8 mouse cellular contexts compared by ENCODE assay signal in the genomic region with DNA sequence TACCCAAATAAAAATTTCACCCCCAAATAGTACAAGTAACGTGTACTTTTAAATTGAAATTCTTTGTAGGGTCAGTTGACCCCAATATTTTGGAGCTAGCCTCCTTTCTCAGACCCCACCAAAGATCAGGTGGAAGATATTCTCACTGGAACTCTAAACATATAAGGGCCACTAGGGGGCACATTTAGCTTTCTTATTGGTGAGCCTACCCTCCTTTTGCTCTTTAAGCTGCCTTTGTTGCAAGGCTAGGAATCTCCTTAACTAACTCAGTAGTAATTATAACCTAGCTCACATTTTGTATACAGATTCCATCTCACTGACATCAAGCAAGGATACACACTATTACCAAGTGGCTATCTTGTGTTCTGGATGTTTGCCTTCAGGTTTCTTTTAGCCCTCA.
DNase-seq lines count a peak whose midpoint lies in the region; ATAC-seq and TF ChIP-seq lines count a peak whose summit lies in the region.

No protein-coding gene starts in this region.

- no peaks in the 10 kb centered on the region for H3K27me3 ChIP-seq in heart, adult 2 months (ENCODE audit: control insufficient read depth, insufficient read depth, low read length)
- H3K27me3 ChIP-seq in heart, embryonic 11.5 days (ENCODE audit: control insufficient read depth, insufficient read depth, low read length) = no peaks in the 10 kb centered on the region

- no peaks in the 10 kb centered on the region for H3K4me1 ChIP-seq in heart, adult 2 months (ENCODE audit: control insufficient read depth, insufficient read depth, low read length)
- H3K4me1 ChIP-seq in heart, embryonic 11.5 days (ENCODE audit: control insufficient read depth, insufficient read depth, low read length) = no peaks in the 10 kb centered on the region

- TF ChIP-seq POLR2A in heart, adult 2 months (IDR thresholded peaks at IDR 0.05; ENCODE audit: insufficient read depth, low read depth, low read length) = no peak

- H3K9me3 ChIP-seq in heart, embryonic 11.5 days (replicated peaks; ENCODE audit: control insufficient read depth, low read length) = no peaks in the 10 kb centered on the region

- TF ChIP-seq EP300 in heart, adult 2 months (IDR thresholded peaks at IDR 0.05; ENCODE audit: insufficient read depth, low read depth, low read length) = no peak

- H3K4me2 ChIP-seq in heart, embryonic 11.5 days = no peak overlapping the region

- H3K4me3 ChIP-seq in heart, adult 2 months = no peak overlapping the region
- no peak overlapping the region for H3K4me3 ChIP-seq in heart, embryonic 11.5 days (ENCODE audit: low read depth, low read length)

- no peaks in the 10 kb centered on the region for H3K79me2 ChIP-seq in heart, adult 2 months (replicated peaks; ENCODE audit: control insufficient read depth, insufficient read depth, low read length)

- no peak for DNase-seq in heart, adult 2 months
- peak; percentile 37 for DNase-seq in A20 (ENCODE audit: low read depth, low spot score)
- peak; percentile 8 for DNase-seq in kidney, postnatal 10 days
- DNase-seq in retina, embryonic 14.5 days (ENCODE audit: low spot score) = peak; percentile 74
- no peak for DNase-seq in testis, postnatal 10 days (ENCODE audit: low spot score)
- no peak for DNase-seq in urinary bladder, postnatal 4 days (ENCODE audit: low spot score in 2 of 2)

- peak; percentile 74 for TF ChIP-seq CTCF in heart, adult 2 months (IDR thresholded peaks at IDR 0.05)

- no peak for ATAC-seq in heart, embryonic 11.5 days (replicated peaks; ENCODE audit: insufficient number of reproducible peaks, low FRiP score, low TSS enrichment)
- peak; percentile 84 for ATAC-seq in common myeloid progenitor, adult 5-6 weeks (replicated peaks; ENCODE audit: low read depth, poor library complexity, severe bottlenecking)

- no peaks in the 10 kb centered on the region for H3K36me3 ChIP-seq in heart, adult 2 months (ENCODE audit: control insufficient read depth, insufficient read depth, low read length)
- H3K36me3 ChIP-seq in heart, embryonic 11.5 days (ENCODE audit: control insufficient read depth, insufficient read depth, low read length) = no peaks in the 10 kb centered on the region

- no peak overlapping the region for H3K27ac ChIP-seq in heart, adult 2 months
- H3K27ac ChIP-seq in heart, embryonic 11.5 days (ENCODE audit: low read depth, low read length) = no peak overlapping the region

- intact Hi-C loops in heart, adult 2 months (cut with DNase I) = loop anchor here (5.0 kb wide), 1 partner anchor 625 kb away; a partner anchor contains a TSS

- WGBS in heart, adult 2 months = 16% methylated on average over 1 of the region's 1 CpGs
- WGBS in heart, embryonic 11.5 days (ENCODE audit: insufficient replicate concordance) = 17% methylated on average over 1 of the region's 1 CpGs

- H3K9ac ChIP-seq in heart, adult 2 months (ENCODE audit: low read depth, low read length) = no peak overlapping the region
- no peak overlapping the region for H3K9ac ChIP-seq in heart, embryonic 11.5 days (ENCODE audit: low read depth, low read length)

Comparison
In these comparisons a context has a peak if more than half of its experiments do, and no peak if none do; other contexts are left out.
1. DNase-seq: peak in A20 (single experiment), kidney, postnatal 10 days (single experiment) and retina, embryonic 14.5 days (single experiment); none in heart, adult 2 months (0 of 2), testis, postnatal 10 days (single experiment) and urinary bladder, postnatal 4 days (0 of 2).